Mouse (Mus musculus): ENCODE data around the gene Fam129a.

DNA sequence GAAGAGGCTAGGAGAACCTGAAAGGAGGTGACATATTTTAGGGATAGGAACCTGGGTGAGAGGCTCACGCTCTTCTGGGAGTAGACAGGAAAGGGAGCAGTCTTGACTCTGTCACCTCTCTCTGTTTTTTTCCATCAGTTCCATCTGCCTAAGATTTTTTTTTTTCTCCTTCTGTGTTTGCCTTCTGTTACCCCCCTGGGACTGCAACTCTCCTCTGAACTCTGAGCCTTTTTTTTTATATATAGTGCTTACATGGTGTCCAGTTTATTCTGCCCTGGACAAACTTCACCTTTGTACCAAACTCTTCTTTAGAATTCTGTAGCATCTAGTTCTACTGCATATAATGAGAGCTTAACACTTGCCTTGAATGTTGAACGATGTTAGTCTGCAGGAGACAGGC is 33.3 kb downstream of the Fam129a start:
- TF ChIP-seq CTCF (conservative IDR thresholded peaks at IDR 0.05; ENCODE audit: low read length): no peak
- TF ChIP-seq NANOG (IDR thresholded peaks at IDR 0.05; ENCODE audit: borderline replicate concordance, low read length): no peak

Data from E14TG2a.4 (cell line).